ENCODE assay signal across 8 mouse cellular contexts in genomic region chr6:6578304-6579149, GRCm38 (mm10). TPM values are rescaled to one million over a fixed set of nuclear protein-coding genes. Genes with fewer than 3 reads are reported as not detected.
DNase-seq lines count a peak whose midpoint lies in the region; ATAC-seq and TF ChIP-seq lines count a peak whose summit lies in the region.

Sem1 (minus strand) TSS chr6:6578663.

- WGBS in embryonic facial prominence, embryonic 13.5 days = 1% methylated on average over 59 of the region's 59 CpGs
- WGBS in kidney, adult 2 months = under 1% methylated on average over 59 of the region's 59 CpGs
- WGBS in limb, embryonic 12.5 days = 2% methylated on average over 59 of the region's 59 CpGs
- 1% methylated on average over 59 of the region's 59 CpGs for WGBS in midbrain, embryonic 15.5 days
- 1% methylated on average over 56 of the region's 59 CpGs for WGBS in spleen, adult 2 months

- DNase-seq in 3134 (ENCODE audit: extremely low read depth, insufficient read length, low spot score) = peak; percentile 94
- DNase-seq in adrenal gland, postnatal 36 days = peak; percentile 94
- peak; percentile 94 to 95 for DNase-seq in heart, adult 18-20 months
- peak; percentile 94 for DNase-seq in kidney, adult 2 months
- peak; percentile 80 to 86 for DNase-seq in spleen, adult 2 months (ENCODE audit: low read depth in 1 of 2, low spot score in 2 of 2)

- H3K36me3 ChIP-seq in embryonic facial prominence, embryonic 13.5 days = peaks cover 8% of the 10 kb centered on the region; the same call in 1 of the 2 replicates
- H3K36me3 ChIP-seq in kidney, adult 2 months (ENCODE audit: control insufficient read depth, insufficient read depth, low read length) = no peaks in the 10 kb centered on the region
- peaks cover 8% of the 10 kb centered on the region for H3K36me3 ChIP-seq in limb, embryonic 12.5 days
- H3K36me3 ChIP-seq in midbrain, embryonic 15.5 days (replicated peaks) = 0 out of 2 replicates have a peak, but pooled peaks cover 3% of the 10 kb centered on the region
- H3K36me3 ChIP-seq in spleen, adult 2 months (ENCODE audit: control insufficient read depth, insufficient read depth, low read length) = peaks cover 1% of the 10 kb centered on the region; the same call in 1 of the 2 replicates

- H3K9me3 ChIP-seq in embryonic facial prominence, embryonic 13.5 days = no peaks in the 10 kb centered on the region
- no peaks in the 10 kb centered on the region for H3K9me3 ChIP-seq in limb, embryonic 12.5 days
- H3K9me3 ChIP-seq in midbrain, embryonic 15.5 days = no peaks in the 10 kb centered on the region

- peak; percentile 55 for TF ChIP-seq POLR2A in kidney, adult 2 months (IDR thresholded peaks at IDR 0.05; ENCODE audit: low read depth, low read length)
- peak; percentile 39 for TF ChIP-seq POLR2A in spleen, adult 2 months (IDR thresholded peaks at IDR 0.05; ENCODE audit: low read depth, low read length)

- H3K4me2 ChIP-seq in embryonic facial prominence, embryonic 13.5 days = peak within 1 kb of the TSS; percentile 72
- H3K4me2 ChIP-seq in limb, embryonic 12.5 days = peak within 1 kb of the TSS; percentile 62
- peak within 1 kb of the TSS; percentile 64 for H3K4me2 ChIP-seq in midbrain, embryonic 15.5 days

- H3K27me3 ChIP-seq in embryonic facial prominence, embryonic 13.5 days = no peaks in the 10 kb centered on the region; the same call in 1 of the 2 replicates
- H3K27me3 ChIP-seq in kidney, adult 2 months (replicated peaks; ENCODE audit: control insufficient read depth, insufficient read depth, low read length) = no peaks in the 10 kb centered on the region
- H3K27me3 ChIP-seq in limb, embryonic 12.5 days = no peaks in the 10 kb centered on the region
- no peaks in the 10 kb centered on the region for H3K27me3 ChIP-seq in midbrain, embryonic 15.5 days (replicated peaks)
- no peaks in the 10 kb centered on the region for H3K27me3 ChIP-seq in spleen, adult 2 months (ENCODE audit: control insufficient read depth, insufficient read depth, low read length)

- H3K27ac ChIP-seq in embryonic facial prominence, embryonic 13.5 days = peak within 1 kb of the TSS; percentile 93
- peak within 1 kb of the TSS; percentile 86 for H3K27ac ChIP-seq in kidney, adult 2 months (ENCODE audit: insufficient read depth, low read depth, low read length)
- peak within 1 kb of the TSS; percentile 94 for H3K27ac ChIP-seq in limb, embryonic 12.5 days
- peak within 1 kb of the TSS; percentile 89 for H3K27ac ChIP-seq in midbrain, embryonic 15.5 days
- peak within 1 kb of the TSS; percentile 90 for H3K27ac ChIP-seq in spleen, adult 2 months (ENCODE audit: insufficient read depth, low read length)

- peak within 1 kb of the TSS; percentile 99 for H3K9ac ChIP-seq in embryonic facial prominence, embryonic 13.5 days
- peak within 1 kb of the TSS; percentile 98 for H3K9ac ChIP-seq in limb, embryonic 12.5 days (replicated peaks)
- peak within 1 kb of the TSS; percentile 100 for H3K9ac ChIP-seq in midbrain, embryonic 15.5 days

- H3K4me3 ChIP-seq in embryonic facial prominence, embryonic 13.5 days = peak within 1 kb of the TSS; percentile 97
- peak within 1 kb of the TSS; percentile 97 for H3K4me3 ChIP-seq in kidney, adult 2 months (ENCODE audit: insufficient read depth, low read depth, low read length)
- H3K4me3 ChIP-seq in limb, embryonic 12.5 days (replicated peaks) = peak within 1 kb of the TSS; percentile 95
- peak within 1 kb of the TSS; percentile 98 for H3K4me3 ChIP-seq in midbrain, embryonic 15.5 days
- peak within 1 kb of the TSS; percentile 95 for H3K4me3 ChIP-seq in spleen, adult 2 months (ENCODE audit: extremely low read depth, insufficient read depth, insufficient read length)

- TF ChIP-seq CTCF in kidney, adult 2 months (conservative IDR thresholded peaks at IDR 0.05; ENCODE audit: insufficient read depth, insufficient read length, low read depth, low read length) = no peak
- TF ChIP-seq CTCF in spleen, adult 2 months (IDR thresholded peaks at IDR 0.05; ENCODE audit: extremely low read depth, insufficient read depth, insufficient read length, insufficient replicate concordance) = no peak

- peaks cover 5% of the 10 kb centered on the region; the same call in 1 of the 2 replicates for H3K4me1 ChIP-seq in embryonic facial prominence, embryonic 13.5 days
- H3K4me1 ChIP-seq in kidney, adult 2 months (ENCODE audit: control insufficient read depth, insufficient read depth, low read length) = no peaks in the 10 kb centered on the region; the same call in 1 of the 2 replicates
- peaks cover 7% of the 10 kb centered on the region for H3K4me1 ChIP-seq in limb, embryonic 12.5 days (replicated peaks)
- H3K4me1 ChIP-seq in midbrain, embryonic 15.5 days = peaks cover 19% of the 10 kb centered on the region
- H3K4me1 ChIP-seq in spleen, adult 2 months (ENCODE audit: control insufficient read depth, insufficient read depth, insufficient read length) = peaks cover 4% of the 10 kb centered on the region

- ATAC-seq in embryonic facial prominence, embryonic 13.5 days (ENCODE audit: insufficient number of reproducible peaks, insufficient read depth, low FRiP score, low TSS enrichment, low read depth) = peak; percentile 89
- ATAC-seq in limb, embryonic 12.5 days (ENCODE audit: insufficient number of reproducible peaks, insufficient read depth, low FRiP score, low TSS enrichment, low read depth) = peak; percentile 96
- peak; percentile 99 for ATAC-seq in midbrain, embryonic 15.5 days (replicated peaks)

RNA-seq across cellular contexts. Expression of gene Sem1, which starts in this region (rescaled TPM):
- total RNA-seq in adrenal gland, postnatal 36 days (2021) = 10 to 100 TPM; 71.8 to 73.4 TPM
- 276 and 284 TPM in 2 replicates for polyA plus RNA-seq in embryonic facial prominence, embryonic 13.5 days (2015; fragmentation: Nextera tagmentation; extraction: Ambion mirVana)
- 100 to 1,000 TPM; 106 to 124 TPM for total RNA-seq in heart, adult 18-20 months (2021)
- polyA plus RNA-seq in kidney, adult 2 months (2012; rRNA removed) = 20.5 and 37.5 TPM in 2 replicates
- polyA plus RNA-seq in limb, embryonic 12.5 days (2016; fragmentation: Nextera tagmentation; extraction: Ambion mirVana) = 311 and 332 TPM in 2 replicates
- 131 and 134 TPM in 2 replicates for polyA plus RNA-seq in midbrain, embryonic 15.5 days (2015; fragmentation: Nextera tagmentation; extraction: Ambion mirVana)
- polyA plus RNA-seq in spleen, adult 2 months (2012; rRNA removed) = 9.7 and 10.1 TPM in 2 replicates

Comparison
In these comparisons a context has a peak if more than half of its experiments do, and no peak if none do; other contexts are left out.
1. Peak in every context shown above with its lines: DNase-seq, ATAC-seq, H3K4me3 ChIP-seq and H3K27ac ChIP-seq.